Mouse (Mus musculus): ENCODE data around the gene Arhgdib. TPM values are rescaled to one million over a fixed set of nuclear protein-coding genes. Genes with fewer than 3 reads are reported as not detected.
"Not testable (repeated sequence)": the region's sequence is repeated elsewhere in the genome, so short reads cannot be mapped to it uniquely, and the experiment has no call there.

Gene Arhgdib
- total RNA-seq, 2 experiments from 2014 or later = 15.2 to 15.3 TPM

GRCm38 (mm10) chr6:136898954-136899353 is 42.7 kb downstream of the Arhgdib start:
- no peak for DNase-seq
- intact Hi-C loops (cut with DNase I; ENCODE audit: low total_unique reads) = no loop called here

GRCm38 (mm10) chr6:136898222-136898621 is 43.5 kb downstream of the Arhgdib start:
- no peak for DNase-seq
- intact Hi-C loops (cut with DNase I; ENCODE audit: low total_unique reads) = no loop called here

GRCm38 (mm10) chr6:136897789-136898188 is 43.9 kb downstream of the Arhgdib start:
- intact Hi-C loops (cut with DNase I; ENCODE audit: low total_unique reads) = no loop called here
- peak; percentile 36 for DNase-seq

GRCm38 (mm10) chr6:136894532-136895339 is 47.0 kb downstream of the Arhgdib start:
- intact Hi-C loops (cut with DNase I; ENCODE audit: low total_unique reads) = no loop called here
- DNase-seq = no peak

GRCm38 (mm10) chr6:136892002-136892401 is 49.7 kb downstream of the Arhgdib start:
- intact Hi-C loops (cut with DNase I; ENCODE audit: low total_unique reads) = no loop called here
- DNase-seq = no peak

GRCm38 (mm10) chr6:136889554-136889953 is 52.1 kb downstream of the Arhgdib start:
- DNase-seq = no peak
- intact Hi-C loops (cut with DNase I; ENCODE audit: low total_unique reads) = no loop called here

- intact Hi-C loops (cut with DNase I; ENCODE audit: low total_unique reads) = no loop called here
- DNase-seq = no peak
These were observed 52.6 kb downstream of the Arhgdib start for GRCm38 (mm10) chr6:136889067-136889466.

GRCm38 (mm10) chr6:136887854-136888253 is 53.8 kb downstream of the Arhgdib start:
- peak; percentile 65 for DNase-seq
- intact Hi-C loops (cut with DNase I; ENCODE audit: low total_unique reads) = no loop called here

GRCm38 (mm10) chr6:136884766-136885165 is 56.9 kb downstream of the Arhgdib start:
- intact Hi-C loops (cut with DNase I; ENCODE audit: low total_unique reads); DNase-seq: not testable (repeated sequence)

- intact Hi-C loops (cut with DNase I; ENCODE audit: low total_unique reads) = no loop called here
- DNase-seq = no peak
These were observed 57.7 kb downstream of the Arhgdib start for GRCm38 (mm10) chr6:136883961-136884360.

GRCm38 (mm10) chr6:136883431-136883915 is 58.2 kb downstream of the Arhgdib start:
- DNase-seq = peak; percentile 40
- intact Hi-C loops (cut with DNase I; ENCODE audit: low total_unique reads) = no loop called here

GRCm38 (mm10) chr6:136881678-136882077 is 60.0 kb downstream of the Arhgdib start:
- intact Hi-C loops (cut with DNase I; ENCODE audit: low total_unique reads) = no loop called here
- no peak for DNase-seq

- intact Hi-C loops (cut with DNase I; ENCODE audit: low total_unique reads) = no loop called here
- peak; percentile 46 for DNase-seq
These were observed 66.0 kb downstream of the Arhgdib start, which contains the start of gene Mgp for GRCm38 (mm10) chr6:136875670-136876069. TSS of gene Mgp (minus strand) at chr6:136875823.

- DNase-seq = no peak
- intact Hi-C loops (cut with DNase I; ENCODE audit: low total_unique reads) = no loop called here
These were observed 67.1 kb downstream of the Arhgdib start for GRCm38 (mm10) chr6:136874599-136874998.

Other genes starting within 250 kb of the Arhgdib start
- gene Gucy2c, start 160.1 kb downstream of the Arhgdib start, total RNA-seq (2021) = not detected
- 10 to 100 TPM; 10.8 to 11.4 TPM for gene Hist4h4, start 137.5 kb downstream of the Arhgdib start, total RNA-seq (2021)
- gene H2afj, start 133.7 kb downstream of the Arhgdib start, total RNA-seq (2021) = 10 to 100 TPM; 12.7 to 18.5 TPM
- gene BC049715, start 114.3 kb downstream of the Arhgdib start, total RNA-seq (2021) = under 1 TPM; 0.10 to 0.35 TPM
- gene Wbp11, start 113.7 kb downstream of the Arhgdib start, total RNA-seq (2021) = 10 to 100 TPM; 49.2 to 53.1 TPM
- gene Smco3, start 106.4 kb downstream of the Arhgdib start, total RNA-seq (2021) = 1 to 10 TPM in 1 of 2 experiments, under 1 TPM in 1; 0.62 to 1.6 TPM
- gene Art4, start 84.2 kb downstream of the Arhgdib start, total RNA-seq (2021) = under 1 TPM; 0.38 to 0.84 TPM
- 100 to 1,000 TPM; 166 to 195 TPM for gene Mgp, start 66.1 kb downstream of the Arhgdib start, total RNA-seq (2021)
- gene Erp27, start 19.7 kb downstream of the Arhgdib start, total RNA-seq (2021) = not detected
- gene Pde6h, start 18.1 kb downstream of the Arhgdib start, total RNA-seq (2021) = not detected
- 1 to 10 TPM; 2.1 to 4.4 TPM for gene Rerg, start 228.6 kb upstream of the Arhgdib start, total RNA-seq (2021)

Data from gastrocnemius, postnatal 14 days (tissue).